Mouse (Mus musculus) neural tube, embryonic 15.5 days (tissue): Measurements from ENCODE around the gene Rtp3. TPM values are rescaled to one million over a fixed set of nuclear protein-coding genes. Genes with fewer than 3 reads are reported as not detected.

Source experiments
- ATAC-seq: fragments of 200-750 bp; cut with Nextera tagmentation; 2 replicates; pipeline ENCODE4 v1.8.0; 2017; ENCODE audit warnings: mild to moderate bottlenecking, moderate TSS enrichment, moderate library complexity; ENCODE audit not compliant: low FRiP score
- H3K27ac ChIP-seq: fragments of 300-500 bp; sonication (generic); replicated peaks from 2 replicates; pipeline ENCODE4 v1.5.1; 2015; ENCODE audit warnings: mild to moderate bottlenecking, inconsistent platforms
- H3K27me3 ChIP-seq: fragments of 300-500 bp; sonication (generic); replicated peaks from 2 replicates; pipeline ENCODE4 v1.6.1; 2015; ENCODE audit warnings: inconsistent platforms
- H3K36me3 ChIP-seq: fragments of 300-500 bp; sonication (generic); 2 replicates; pipeline ENCODE4 v1.6.1; 2015; ENCODE audit warnings: inconsistent platforms
- H3K4me1 ChIP-seq: fragments of 300-500 bp; sonication (generic); 2 replicates; pipeline ENCODE4 v1.6.1; 2015; ENCODE audit warnings: inconsistent platforms
- H3K4me2 ChIP-seq: fragments of 300-500 bp; sonication (generic); 2 replicates; pipeline ENCODE4 v1.6.1; 2015; ENCODE audit warnings: inconsistent platforms, mild to moderate bottlenecking, moderate library complexity
- H3K4me3 ChIP-seq: fragments of 300-500 bp; sonication (generic); replicated peaks from 2 replicates; pipeline ENCODE4 v1.5.1; 2015; ENCODE audit warnings: mild to moderate bottlenecking, inconsistent platforms
- H3K9ac ChIP-seq: fragments of 300-500 bp; sonication (generic); replicated peaks from 2 replicates; pipeline ENCODE4 v1.6.1; 2015; ENCODE audit warnings: mild to moderate bottlenecking, inconsistent platforms
- H3K9me3 ChIP-seq: fragments of 300-500 bp; sonication (generic); replicated peaks from 2 replicates; pipeline ENCODE4 v1.6.1; 2016; ENCODE audit warnings: inconsistent platforms
- WGBS: fragments of 180-500 bp; shearing (Covaris S2); methylation state at CpG from one replicate; pipeline ENCODE4 v1.1.7; 2015; ENCODE audit warnings: mixed read lengths; 5-methylcytosine and 5-hydroxymethylcytosine counted together
- polyA plus RNA-seq: library from polyadenylated mRNA; unstranded; fragments of >200 nt; fragmentation: Nextera tagmentation; extraction: Ambion mirVana; gene quantifications from 2 replicates; pipeline ENCODE4 v1.2.1, GENCODE M21; 2015

Rtp3 gene
- polyA plus RNA-seq = 0.10 TPM in 1 of 2 replicates, not detected in the other

- Histone ChIP-seq H3K4me3 (no peak within 1 kb of the TSS), H3K4me1 (no peaks in the 10 kb centered on the region), H3K9ac (no peak within 1 kb of the TSS), H3K27me3 (no peaks in the 10 kb centered on the region), H3K4me2 (no peak within 1 kb of the TSS), H3K9me3 (no peaks in the 10 kb centered on the region), H3K36me3 (no peaks in the 10 kb centered on the region), H3K27ac (no peak within 1 kb of the TSS)
- ATAC-seq = no peak
- 60% methylated on average over 6 of the region's 6 CpGs for WGBS
These were observed at the start of gene Rtp3 for GRCm38 (mm10) chr9:110990204-110990603. TSS of gene Rtp3 (minus strand) at chr9:110990583.

- no peaks in the 10 kb centered on the region for H3K27me3 ChIP-seq
- ATAC-seq = no peak
- no peak overlapping the region for H3K4me2 ChIP-seq
- no peak overlapping the region for H3K4me3 ChIP-seq
- H3K27ac ChIP-seq = no peak overlapping the region
- no peaks in the 10 kb centered on the region for H3K9me3 ChIP-seq
- no peaks in the 10 kb centered on the region for H3K36me3 ChIP-seq
- WGBS = 88% methylated on average over 4 of the region's 4 CpGs
- no peaks in the 10 kb centered on the region for H3K4me1 ChIP-seq
- H3K9ac ChIP-seq = no peak overlapping the region
These were observed 49.6 kb upstream of the Rtp3 start for GRCm38 (mm10) chr9:111039966-111040365.

GRCm38 (mm10) chr9:111033717-111034116 lies 43.3 kb upstream of the Rtp3 start:
- Histone ChIP-seq H3K4me3 (no peak overlapping the region), H3K27ac (no peak overlapping the region), H3K4me2 (no peak overlapping the region), H3K4me1 (no peaks in the 10 kb centered on the region), H3K9ac (no peak overlapping the region), H3K27me3 (no peaks in the 10 kb centered on the region), H3K9me3 (no peaks in the 10 kb centered on the region), H3K36me3 (no peaks in the 10 kb centered on the region)
- no peak for ATAC-seq
- WGBS = 90% methylated on average over 4 of the region's 4 CpGs

GRCm38 (mm10) chr9:111026791-111027190 lies 36.4 kb upstream of the Rtp3 start:
- Histone ChIP-seq H3K36me3 (no peaks in the 10 kb centered on the region), H3K9ac (no peak overlapping the region), H3K4me1 (no peaks in the 10 kb centered on the region), H3K4me3 (no peak overlapping the region), H3K27ac (no peak overlapping the region), H3K27me3 (no peaks in the 10 kb centered on the region), H3K9me3 (no peaks in the 10 kb centered on the region), H3K4me2 (no peak overlapping the region)
- 93% methylated on average over 10 of the region's 10 CpGs for WGBS
- no peak for ATAC-seq

GRCm38 (mm10) chr9:111019022-111019421 lies 28.6 kb upstream of the Rtp3 start, which contains the start of gene Ltf:
TSS of gene Ltf (plus strand) at chr9:111019271.
- Histone ChIP-seq H3K9me3 (no peaks in the 10 kb centered on the region), H3K9ac (no peak within 1 kb of the TSS), H3K4me1 (no peaks in the 10 kb centered on the region), H3K27ac (no peak within 1 kb of the TSS), H3K4me3 (no peak within 1 kb of the TSS), H3K36me3 (no peaks in the 10 kb centered on the region), H3K4me2 (no peak within 1 kb of the TSS), H3K27me3 (no peaks in the 10 kb centered on the region)
- WGBS = 92% methylated on average over 5 of the region's 5 CpGs
- no peak for ATAC-seq

GRCm38 (mm10) chr9:111015658-111016057 lies 25.3 kb upstream of the Rtp3 start:
- WGBS = 86% methylated on average over 4 of the region's 4 CpGs
- H3K36me3 ChIP-seq = no peaks in the 10 kb centered on the region

GRCm38 (mm10) chr9:111012041-111012440 lies 21.7 kb upstream of the Rtp3 start:
- Histone ChIP-seq H3K36me3 (no peaks in the 10 kb centered on the region), H3K4me2 (no peak overlapping the region), H3K27me3 (no peaks in the 10 kb centered on the region), H3K9ac (no peak overlapping the region), H3K4me1 (no peaks in the 10 kb centered on the region), H3K27ac (no peak overlapping the region), H3K9me3 (no peaks in the 10 kb centered on the region), H3K4me3 (no peak overlapping the region)
- WGBS = 78% methylated on average over 3 of the region's 3 CpGs
- no peak for ATAC-seq

More at GRCm38 (mm10) chr9:111015658-111016057, 25.3 kb upstream of the Rtp3 start:
- no peak overlapping the region for H3K4me2 ChIP-seq
- no peak overlapping the region for H3K9ac ChIP-seq
- H3K4me3 ChIP-seq = no peak overlapping the region
- H3K9me3 ChIP-seq = no peaks in the 10 kb centered on the region
- no peaks in the 10 kb centered on the region for H3K4me1 ChIP-seq
- H3K27ac ChIP-seq = no peak overlapping the region
- no peaks in the 10 kb centered on the region for H3K27me3 ChIP-seq
- no peak for ATAC-seq

GRCm38 (mm10) chr9:111011550-111011949 lies 21.2 kb upstream of the Rtp3 start:
- Histone ChIP-seq H3K9me3 (no peaks in the 10 kb centered on the region), H3K36me3 (no peaks in the 10 kb centered on the region), H3K4me3 (no peak overlapping the region), H3K27ac (no peak overlapping the region), H3K9ac (no peak overlapping the region), H3K27me3 (no peaks in the 10 kb centered on the region), H3K4me1 (no peaks in the 10 kb centered on the region), H3K4me2 (no peak overlapping the region)
- no peak for ATAC-seq
- 88% methylated on average over 9 of the region's 9 CpGs for WGBS

- Histone ChIP-seq H3K36me3 (no peaks in the 10 kb centered on the region), H3K4me1 (no peaks in the 10 kb centered on the region), H3K4me2 (no peak overlapping the region), H3K27me3 (no peaks in the 10 kb centered on the region), H3K4me3 (no peak overlapping the region), H3K27ac (no peak overlapping the region), H3K9me3 (no peaks in the 10 kb centered on the region), H3K9ac (no peak overlapping the region)
- ATAC-seq = no peak
- WGBS = 75% methylated on average over 3 of the region's 3 CpGs
These were observed 19.4 kb upstream of the Rtp3 start for GRCm38 (mm10) chr9:111009763-111010162.

- ATAC-seq = no peak
- Histone ChIP-seq H3K4me1 (no peaks in the 10 kb centered on the region), H3K27me3 (no peaks in the 10 kb centered on the region), H3K36me3 (no peaks in the 10 kb centered on the region), H3K4me2 (no peak overlapping the region), H3K9me3 (no peaks in the 10 kb centered on the region), H3K4me3 (no peak overlapping the region), H3K27ac (no peak overlapping the region), H3K9ac (no peak overlapping the region)
- 96% methylated on average over 2 of the region's 2 CpGs for WGBS
These were observed 16.2 kb upstream of the Rtp3 start for GRCm38 (mm10) chr9:111006544-111006943.

- Histone ChIP-seq H3K4me3 (no peak overlapping the region), H3K4me2 (no peak overlapping the region), H3K9me3 (no peaks in the 10 kb centered on the region), H3K27ac (no peak overlapping the region), H3K4me1 (no peaks in the 10 kb centered on the region), H3K27me3 (no peaks in the 10 kb centered on the region), H3K9ac (no peak overlapping the region), H3K36me3 (no peaks in the 10 kb centered on the region)
- no peak for ATAC-seq
- 89% methylated on average over 9 of the region's 9 CpGs for WGBS
These were observed 12.9 kb upstream of the Rtp3 start for GRCm38 (mm10) chr9:111003279-111003678.

GRCm38 (mm10) chr9:111001621-111002020 lies 11.2 kb upstream of the Rtp3 start:
- Histone ChIP-seq H3K4me1 (no peaks in the 10 kb centered on the region), H3K36me3 (no peaks in the 10 kb centered on the region), H3K9ac (no peak overlapping the region), H3K4me3 (no peak overlapping the region), H3K4me2 (no peak overlapping the region), H3K27ac (no peak overlapping the region), H3K27me3 (no peaks in the 10 kb centered on the region), H3K9me3 (no peaks in the 10 kb centered on the region)
- WGBS = 88% methylated on average over 12 of the region's 12 CpGs
- ATAC-seq = no peak

GRCm38 (mm10) chr9:110999856-111000255 lies 9.5 kb upstream of the Rtp3 start:
- Histone ChIP-seq H3K9me3 (no peaks in the 10 kb centered on the region), H3K4me1 (no peaks in the 10 kb centered on the region), H3K9ac (no peak overlapping the region), H3K36me3 (no peaks in the 10 kb centered on the region), H3K27me3 (no peaks in the 10 kb centered on the region), H3K27ac (no peak overlapping the region), H3K4me2 (no peak overlapping the region), H3K4me3 (no peak overlapping the region)
- WGBS = 83% methylated on average over 10 of the region's 10 CpGs
- ATAC-seq = no peak
